Mouse (Mus musculus): Measurements from ENCODE around the gene 4921536K21Rik.
"Not testable (repeated sequence)": the region's sequence is repeated elsewhere in the genome, so short reads cannot be mapped to it uniquely, and the experiment has no call there.

Gene 4921536K21Rik

DNA sequence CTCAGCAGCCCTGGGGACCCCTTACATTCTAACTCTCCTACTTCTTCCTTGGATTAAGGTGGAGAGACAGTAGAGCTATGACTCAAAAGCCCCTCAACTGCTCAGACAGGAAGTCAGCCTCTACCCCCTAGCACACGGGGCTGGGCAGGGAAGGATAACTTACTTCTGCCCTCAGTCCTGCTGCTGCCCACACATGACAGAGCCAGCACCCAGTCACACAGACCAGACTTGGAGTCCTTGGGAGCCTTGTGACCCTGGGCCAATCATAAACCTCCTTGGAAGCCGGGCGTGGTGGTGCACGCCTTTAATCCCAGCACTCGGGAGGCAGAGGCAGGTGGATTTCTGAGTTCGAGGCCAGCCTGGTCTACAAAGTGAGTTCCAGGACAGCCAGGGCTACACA lies 16.5 kb upstream of the 4921536K21Rik start:
- DNase-seq (ENCODE audit: low read depth, low spot score) = not testable (repeated sequence)

- DNase-seq (ENCODE audit: low read depth, low spot score) = peak; percentile 90
These were observed 15.8 kb upstream of the 4921536K21Rik start for GRCm38 (mm10) chr11:3910513-3911310.

- DNase-seq (ENCODE audit: low read depth, low spot score) = no peak
These were observed 14.3 kb upstream of the 4921536K21Rik start for GRCm38 (mm10) chr11:3909236-3909635.

DNA sequence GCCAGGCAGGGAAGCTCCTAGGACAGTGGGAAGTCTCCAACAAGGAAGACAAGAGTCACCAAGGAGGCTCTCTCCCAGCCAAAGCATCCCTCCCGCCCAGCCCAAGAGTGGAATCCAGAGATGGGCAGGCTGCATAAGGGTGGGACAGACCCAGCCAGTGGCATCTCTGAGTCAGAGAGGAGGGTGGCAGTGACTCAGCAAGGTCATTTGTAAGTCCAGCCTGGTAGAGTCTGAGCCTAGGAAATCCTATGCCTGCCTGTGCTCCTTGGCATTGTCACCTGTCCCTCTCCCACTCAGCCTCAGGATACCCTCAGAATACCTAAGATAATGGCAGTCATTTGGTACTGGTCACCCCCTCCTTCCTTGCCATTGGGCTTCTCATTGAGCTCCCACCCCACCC lies 10.5 kb upstream of the 4921536K21Rik start:
- no peak for DNase-seq (ENCODE audit: low read depth, low spot score)

DNA sequence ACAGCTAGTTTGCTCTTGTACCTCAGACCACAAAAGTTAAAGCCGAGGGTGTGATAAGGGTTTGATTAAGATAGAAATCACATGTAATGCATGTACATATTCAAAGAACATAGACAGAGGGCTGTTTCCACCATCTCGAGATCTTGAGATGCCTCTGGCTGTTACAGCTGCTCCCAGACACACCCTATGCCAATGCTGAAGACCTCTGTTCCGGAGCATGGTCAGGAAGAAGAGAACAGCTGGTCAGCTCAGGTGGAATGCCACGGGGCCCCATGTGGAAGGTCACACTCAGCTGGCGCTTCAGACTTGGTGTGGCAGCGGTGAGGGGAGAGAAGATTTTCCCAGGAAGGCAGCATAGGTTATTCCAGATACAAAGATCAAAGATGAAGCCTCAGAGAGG lies 9.8 kb upstream of the 4921536K21Rik start:
- no peak for DNase-seq (ENCODE audit: low read depth, low spot score)

DNA sequence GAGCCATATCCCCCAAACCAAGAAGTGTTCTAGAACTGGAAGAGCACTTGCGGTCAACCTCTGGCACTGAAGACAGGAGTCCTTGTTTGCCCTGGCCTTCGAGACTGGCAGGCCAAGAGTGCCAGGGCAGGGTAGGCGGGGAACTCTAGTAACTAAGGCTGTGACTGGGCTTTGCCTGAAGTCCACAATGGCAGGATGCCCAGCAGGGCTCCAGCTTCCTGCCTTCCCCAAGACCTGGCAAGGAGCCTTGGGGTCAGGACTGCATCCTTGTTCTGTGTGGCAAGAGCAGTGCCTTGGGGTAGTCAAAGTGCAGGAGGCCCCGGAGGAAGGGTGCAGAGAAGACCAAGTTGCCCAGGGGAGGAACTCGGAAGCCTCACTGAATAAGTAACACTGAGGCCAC lies 8.1 kb upstream of the 4921536K21Rik start:
- DNase-seq (ENCODE audit: low read depth, low spot score) = peak; percentile 87

DNA sequence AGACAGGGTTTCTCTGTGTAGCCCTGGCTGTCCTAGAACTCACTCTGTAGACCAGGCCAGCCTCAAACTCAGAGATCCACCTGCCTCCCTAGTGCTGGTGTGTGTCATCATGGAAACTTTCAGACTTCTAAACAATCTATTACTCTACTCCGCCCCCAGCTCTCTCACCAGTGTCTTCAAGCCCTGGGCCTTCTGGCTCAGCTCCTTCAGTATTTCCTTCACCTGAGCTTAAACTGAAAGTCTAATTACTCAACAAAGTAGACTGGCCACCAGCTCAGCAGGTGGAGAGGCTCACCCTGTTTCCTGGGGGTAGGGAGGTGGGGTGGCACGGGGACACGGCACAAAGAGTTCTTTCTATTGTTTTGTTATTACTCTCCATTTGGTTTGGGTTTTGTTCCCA lies 7.6 kb upstream of the 4921536K21Rik start:
- DNase-seq (ENCODE audit: low read depth, low spot score) = no peak

DNA sequence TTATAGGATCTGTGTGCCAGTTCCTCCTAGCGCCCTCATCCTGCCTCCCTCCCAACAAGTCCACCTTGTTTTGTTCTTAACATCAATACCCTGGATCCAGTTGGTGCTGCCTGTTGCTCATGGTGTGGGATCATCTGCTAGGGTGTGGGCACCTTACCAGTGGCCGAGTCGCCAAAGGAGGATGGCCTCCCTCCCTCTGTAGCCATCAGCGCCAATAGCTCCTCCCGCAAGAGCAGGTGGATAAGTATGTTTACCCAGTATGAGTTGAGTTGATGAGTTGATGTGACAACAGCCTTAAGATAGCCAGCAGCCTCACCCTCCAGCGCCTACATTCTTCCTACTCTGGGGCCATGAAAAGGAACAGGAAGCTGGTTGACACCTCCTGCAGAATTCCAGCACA lies 5.4 kb upstream of the 4921536K21Rik start:
- DNase-seq (ENCODE audit: low read depth, low spot score) = no peak

- no peak for DNase-seq (ENCODE audit: low read depth, low spot score)
These were observed 1.0 kb upstream of the 4921536K21Rik start for GRCm38 (mm10) chr11:3895933-3896332.

DNA sequence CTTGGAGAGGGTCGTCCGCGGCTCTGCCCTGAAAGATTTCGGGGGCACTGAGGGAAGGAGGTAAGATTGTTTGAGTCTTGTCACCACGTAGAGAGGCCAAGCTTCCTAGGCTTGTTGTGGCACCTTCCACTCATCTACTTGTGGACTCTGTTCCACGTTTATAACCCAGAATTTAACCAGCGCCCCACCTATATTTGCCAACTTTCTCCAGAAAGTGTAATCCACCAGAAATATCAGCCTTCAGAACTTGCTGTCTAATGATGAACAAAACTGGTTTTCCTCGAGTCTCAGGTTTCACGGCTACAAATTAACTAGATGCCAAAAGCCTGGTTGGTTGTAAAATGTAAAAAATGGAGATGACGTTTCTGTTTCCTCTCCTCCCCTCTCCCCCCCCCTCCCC lies 560 bp upstream of the 4921536K21Rik start:
- no peak for DNase-seq (ENCODE audit: low read depth, low spot score)

GRCm38 (mm10) chr11:3893970-3894369 lies 928 bp downstream of the 4921536K21Rik start:
- no peak for DNase-seq (ENCODE audit: low read depth, low spot score)

- DNase-seq (ENCODE audit: low read depth, low spot score) = no peak
These were observed 7.6 kb downstream of the 4921536K21Rik start for GRCm38 (mm10) chr11:3887331-3887730.

DNA sequence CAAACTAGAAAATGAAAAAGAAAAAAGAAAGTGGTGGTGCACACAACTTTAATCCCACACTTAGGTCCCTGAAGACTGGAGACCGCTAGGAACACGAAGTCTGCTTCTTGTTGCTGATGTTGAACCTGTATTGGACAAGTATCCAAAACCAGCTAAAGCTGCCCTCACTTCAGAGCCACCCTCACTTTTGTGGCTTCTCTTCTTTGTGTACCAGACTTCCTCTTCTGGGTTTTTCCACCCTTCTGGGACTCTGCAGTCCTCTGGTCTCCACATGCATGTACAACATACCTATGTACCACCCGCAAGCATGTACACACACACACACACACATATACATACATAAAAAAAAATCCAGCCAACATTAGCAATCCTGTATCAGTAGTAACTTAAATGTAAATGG lies 11.2 kb downstream of the 4921536K21Rik start:
- DNase-seq (ENCODE audit: low read depth, low spot score) = no peak

DNA sequence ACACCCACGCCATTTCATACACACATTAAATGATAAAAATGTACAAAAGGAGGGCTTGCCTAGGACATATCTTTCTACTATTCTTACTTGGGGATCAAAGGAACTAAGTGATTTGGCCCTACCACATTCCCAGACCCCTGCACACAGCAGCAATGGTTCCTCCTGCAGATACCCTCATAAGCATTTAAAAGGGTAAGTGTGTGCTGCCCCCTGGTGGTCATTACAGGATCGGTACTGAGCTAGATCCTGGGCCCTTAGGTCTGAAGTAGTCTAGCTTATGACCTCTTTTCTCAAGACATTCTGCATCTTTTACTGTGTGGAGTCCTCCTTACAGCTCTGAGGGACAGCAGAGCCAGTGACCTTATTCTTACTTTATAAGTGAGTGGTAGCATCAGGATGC lies 15.1 kb downstream of the 4921536K21Rik start:
- DNase-seq (ENCODE audit: low read depth, low spot score) = peak; percentile 62

- DNase-seq (ENCODE audit: low read depth, low spot score) = no peak
These were observed 16.2 kb downstream of the 4921536K21Rik start for GRCm38 (mm10) chr11:3878660-3879059.

- DNase-seq (ENCODE audit: low read depth, low spot score) = no peak
These were observed 18.5 kb downstream of the 4921536K21Rik start for GRCm38 (mm10) chr11:3876419-3876818.

- DNase-seq (ENCODE audit: low read depth, low spot score) = no peak
These were observed 30.6 kb downstream of the 4921536K21Rik start for GRCm38 (mm10) chr11:3864343-3864742.

GRCm38 (mm10) chr11:3863454-3864112 lies 31.3 kb downstream of the 4921536K21Rik start, which contains the start of gene Osbp2:
Gene Osbp2, minus strand, starts transcription at chr11:3863903.
- DNase-seq (ENCODE audit: low read depth, low spot score) = peak; percentile 31

DNA sequence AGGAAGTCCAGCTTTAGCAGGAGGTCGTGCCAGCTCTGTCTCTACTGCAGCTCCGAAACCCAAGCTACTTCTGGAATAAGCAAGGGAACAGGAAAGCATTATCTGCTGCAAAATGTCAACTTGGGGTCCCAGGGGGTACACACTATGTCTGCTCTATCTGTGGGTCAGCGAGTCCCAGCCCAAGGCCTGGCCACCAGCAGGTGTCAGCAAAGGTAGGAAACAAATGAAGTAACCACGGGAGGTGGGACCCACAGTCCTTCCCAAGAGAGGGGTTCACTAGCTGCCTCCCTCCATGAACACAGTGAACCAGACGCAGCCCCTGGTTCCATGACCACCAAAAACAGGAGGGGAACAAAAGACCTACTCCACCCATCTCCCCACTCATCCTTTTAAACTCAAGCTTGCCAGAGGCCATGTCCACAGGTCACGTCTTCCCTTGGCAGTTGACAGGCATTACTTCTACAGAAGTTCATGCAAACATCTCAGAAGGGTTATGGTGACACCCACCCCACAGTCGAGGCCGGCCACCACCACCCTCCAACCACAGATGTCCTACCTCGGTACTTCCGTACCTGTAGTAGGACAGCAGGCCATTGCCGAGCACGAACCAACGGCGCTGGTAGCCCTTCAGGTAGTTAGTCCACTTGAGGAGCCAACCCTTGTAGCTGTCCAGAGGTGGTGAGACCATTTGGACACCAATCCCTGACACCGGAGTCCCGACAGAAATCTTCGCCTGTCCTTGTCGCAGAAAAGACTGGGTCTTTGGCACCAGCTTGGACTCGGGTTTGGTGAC lies 32.0 kb downstream of the 4921536K21Rik start:
- no peak for DNase-seq (ENCODE audit: low read depth, low spot score)

- no peak for DNase-seq (ENCODE audit: low read depth, low spot score)
These were observed 34.5 kb downstream of the 4921536K21Rik start for GRCm38 (mm10) chr11:3860361-3860760.

DNA sequence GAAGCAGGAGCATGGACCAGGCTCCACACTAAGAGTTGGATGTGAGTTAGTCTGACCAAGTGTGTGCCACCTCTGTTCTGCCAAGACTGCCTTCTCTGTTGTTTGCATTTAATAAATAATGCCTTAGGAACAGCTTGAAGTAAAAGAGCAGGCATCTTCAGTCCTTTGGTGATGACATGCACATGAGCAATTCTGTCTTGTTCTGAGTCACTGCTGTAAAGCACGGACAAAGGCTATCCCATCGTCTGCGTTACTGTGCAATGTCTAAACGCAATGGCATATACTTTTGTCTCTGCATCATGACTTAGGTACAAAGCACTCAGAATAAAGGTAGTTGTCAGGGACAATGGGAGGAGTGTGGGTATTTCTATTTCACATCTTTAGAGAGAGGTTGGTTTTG lies 35.1 kb downstream of the 4921536K21Rik start:
- no peak for DNase-seq (ENCODE audit: low read depth, low spot score)

DNA sequence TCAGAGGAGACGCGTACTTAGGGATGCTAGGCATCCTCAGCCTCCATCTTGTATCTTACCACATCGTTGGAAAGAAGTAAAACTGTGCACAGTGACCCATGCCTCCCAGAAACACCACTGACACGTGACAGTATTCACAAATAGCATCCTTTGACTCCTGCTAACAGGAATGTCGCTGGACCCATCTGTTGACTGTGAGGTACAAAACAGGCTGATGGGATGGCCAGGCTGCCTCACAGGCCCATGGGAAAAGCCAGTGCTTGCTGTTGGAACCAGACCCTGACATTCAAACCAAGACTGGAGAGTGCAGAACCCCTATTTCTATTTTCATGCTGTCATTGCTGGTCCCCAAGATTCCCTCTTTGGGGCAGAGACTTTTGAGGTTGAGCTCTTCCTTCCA lies 37.0 kb downstream of the 4921536K21Rik start:
- DNase-seq (ENCODE audit: low read depth, low spot score) = no peak

All from skeletal muscle tissue, adult 2 months (tissue).